Mouse (Mus musculus) bone marrow macrophage, adult 2 months (primary cell): Measurements from ENCODE around the gene Lactbl1. TPM values are rescaled to one million over a fixed set of nuclear protein-coding genes. Genes with fewer than 3 reads are reported as not detected.
A peak's percentile ranks its signal among the peaks of the same experiment; 100 is the strongest.

Experiments
- H3K27ac ChIP-seq: 2 replicates; pipeline ENCODE4 v1.5.1; 2012; ENCODE audit warnings: low read depth, low read length; ENCODE audit not compliant: insufficient read depth
- H3K4me1 ChIP-seq: 2 replicates; pipeline ENCODE4 v1.6.1; 2012; ENCODE audit warnings: low read length; ENCODE audit not compliant: control insufficient read depth, insufficient read depth
- H3K4me3 ChIP-seq: 2 replicates; pipeline ENCODE4 v1.5.1; 2012; ENCODE audit warnings: mild to moderate bottlenecking, low read length, moderate library complexity; ENCODE audit not compliant: insufficient read depth
- CTCF ChIP-seq: IDR thresholded peaks from 2 replicates; pipeline ENCODE4 v1.5.1; 2012; ENCODE audit warnings: low read depth, mild to moderate bottlenecking, low read length, moderate library complexity
- POLR2A ChIP-seq: IDR thresholded peaks from 2 replicates; pipeline ENCODE4 v1.6.1; 2012; ENCODE audit warnings: mild to moderate bottlenecking, low read depth, low read length, borderline replicate concordance
- polyA plus RNA-seq: library from polyadenylated mRNA; stranded (reverse); fragments of >200 nt; gene quantifications from 2 replicates; pipeline ENCODE4 v1.2.4, GENCODE M21; 2012; ENCODE audit not compliant: missing spikeins, insufficient read depth, insufficient read length

Lactbl1 gene
- polyA plus RNA-seq, 1 experiment: not detected

DNA sequence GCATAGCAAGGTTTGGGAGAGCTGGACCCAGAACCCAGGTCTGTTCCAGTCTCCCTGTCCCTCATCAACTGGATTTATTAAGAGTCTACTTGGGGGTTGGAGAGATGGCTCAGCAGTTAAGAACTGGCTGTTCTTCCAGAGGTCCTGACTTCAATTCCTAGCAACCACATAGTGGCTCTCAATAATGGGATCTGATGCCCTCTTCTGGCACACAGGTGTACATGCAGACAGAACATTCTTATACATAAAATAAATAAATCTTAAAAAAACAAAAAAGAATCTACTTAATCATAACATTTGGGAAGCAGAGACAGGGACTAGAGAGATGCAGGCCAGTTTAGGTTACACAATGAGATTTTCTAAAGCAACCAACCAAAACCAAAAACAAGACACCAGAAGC, 13.6 kb downstream of the Lactbl1 start:
- no peaks in the 10 kb centered on the region for H3K4me1 ChIP-seq
- no peak overlapping the region for H3K4me3 ChIP-seq
- TF ChIP-seq CTCF (no peak), POLR2A (no peak)
- no peak overlapping the region for H3K27ac ChIP-seq

- H3K4me3 ChIP-seq: no peak overlapping the region
- H3K27ac ChIP-seq: no peak overlapping the region
- no peaks in the 10 kb centered on the region for H3K4me1 ChIP-seq
- TF ChIP-seq POLR2A: no peak
- TF ChIP-seq CTCF: no peak
Measured at GRCm38 (mm10) chr4:136636511-136636910, 14.1 kb downstream of the Lactbl1 start.

DNA sequence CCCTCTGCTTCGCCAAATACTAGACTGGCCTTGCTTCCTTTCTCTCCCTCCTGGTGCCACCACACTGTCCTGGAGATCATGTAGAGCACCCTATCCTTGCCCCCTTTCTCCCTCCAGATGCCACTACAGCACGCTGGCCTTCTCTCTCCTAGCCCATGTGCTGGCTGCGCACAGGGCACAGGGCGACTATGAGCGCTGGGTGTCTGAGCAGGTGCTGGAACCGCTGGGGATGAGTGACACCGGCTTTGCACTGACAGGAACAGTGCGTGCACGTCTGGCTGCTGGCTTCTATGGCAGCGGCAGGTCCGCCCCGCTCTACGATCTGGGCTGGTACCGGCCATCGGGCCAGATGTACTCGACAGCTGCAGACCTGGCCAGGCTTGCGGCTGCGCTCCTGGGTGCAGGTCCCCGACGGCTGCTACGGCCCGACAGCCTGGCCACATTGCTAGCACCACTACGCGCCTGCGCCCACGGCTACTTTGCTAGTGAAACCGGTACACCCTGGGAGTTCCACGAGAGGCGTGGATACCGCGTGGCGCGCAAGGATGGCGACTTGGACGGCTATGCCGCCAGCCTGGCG, 14.7 kb downstream of the Lactbl1 start:
- H3K4me1 ChIP-seq: no peaks in the 10 kb centered on the region
- H3K4me3 ChIP-seq: no peak overlapping the region
- no peak overlapping the region for H3K27ac ChIP-seq
- TF ChIP-seq CTCF (no peak), POLR2A (no peak)

GRCm38 (mm10) chr4:136637563-136638229, 15.3 kb downstream of the Lactbl1 start:
- H3K27ac ChIP-seq: no peak overlapping the region

GRCm38 (mm10) chr4:136638230-136638750, 15.9 kb downstream of the Lactbl1 start:
- H3K4me1 ChIP-seq: no peaks in the 10 kb centered on the region
- no peak overlapping the region for H3K27ac ChIP-seq
- no peak overlapping the region for H3K4me3 ChIP-seq
- TF ChIP-seq POLR2A (no peak), CTCF (no peak)

More at GRCm38 (mm10) chr4:136637563-136638229, 15.3 kb downstream of the Lactbl1 start:
- peak overlapping the region; percentile 26 for H3K4me3 ChIP-seq
- H3K4me1 ChIP-seq: no peaks in the 10 kb centered on the region
- TF ChIP-seq CTCF (no peak), POLR2A (no peak)

DNA sequence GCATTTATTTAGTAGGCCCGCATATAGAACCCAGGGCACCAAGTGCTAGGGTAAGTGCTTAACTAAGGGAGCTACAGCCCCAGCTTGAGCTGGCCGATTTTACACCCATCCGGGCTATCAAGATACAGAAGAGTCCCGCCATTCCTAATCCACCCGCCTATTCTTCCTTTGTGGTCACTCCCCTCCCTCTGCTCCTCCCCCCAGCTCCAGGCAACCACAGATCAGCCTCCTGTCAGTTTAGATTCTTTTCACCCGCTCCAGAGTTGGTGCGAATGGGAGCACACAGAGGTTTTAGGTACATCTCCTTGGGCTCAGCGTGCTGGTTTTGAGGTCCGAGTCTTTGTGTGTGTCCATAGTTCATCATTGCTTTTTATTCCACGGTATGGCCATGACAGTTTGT, 16.5 kb downstream of the Lactbl1 start:
- H3K4me1 ChIP-seq: no peaks in the 10 kb centered on the region
- H3K4me3 ChIP-seq: no peak overlapping the region
- H3K27ac ChIP-seq: no peak overlapping the region
- TF ChIP-seq POLR2A (no peak), CTCF (no peak)

- Histone ChIP-seq H3K4me1 (no peaks in the 10 kb centered on the region), H3K27ac (no peak overlapping the region), H3K4me3 (no peak overlapping the region)
- no peak for TF ChIP-seq POLR2A
- TF ChIP-seq CTCF: peak; percentile 79
Measured at GRCm38 (mm10) chr4:136648922-136649479, 26.6 kb downstream of the Lactbl1 start.

DNA sequence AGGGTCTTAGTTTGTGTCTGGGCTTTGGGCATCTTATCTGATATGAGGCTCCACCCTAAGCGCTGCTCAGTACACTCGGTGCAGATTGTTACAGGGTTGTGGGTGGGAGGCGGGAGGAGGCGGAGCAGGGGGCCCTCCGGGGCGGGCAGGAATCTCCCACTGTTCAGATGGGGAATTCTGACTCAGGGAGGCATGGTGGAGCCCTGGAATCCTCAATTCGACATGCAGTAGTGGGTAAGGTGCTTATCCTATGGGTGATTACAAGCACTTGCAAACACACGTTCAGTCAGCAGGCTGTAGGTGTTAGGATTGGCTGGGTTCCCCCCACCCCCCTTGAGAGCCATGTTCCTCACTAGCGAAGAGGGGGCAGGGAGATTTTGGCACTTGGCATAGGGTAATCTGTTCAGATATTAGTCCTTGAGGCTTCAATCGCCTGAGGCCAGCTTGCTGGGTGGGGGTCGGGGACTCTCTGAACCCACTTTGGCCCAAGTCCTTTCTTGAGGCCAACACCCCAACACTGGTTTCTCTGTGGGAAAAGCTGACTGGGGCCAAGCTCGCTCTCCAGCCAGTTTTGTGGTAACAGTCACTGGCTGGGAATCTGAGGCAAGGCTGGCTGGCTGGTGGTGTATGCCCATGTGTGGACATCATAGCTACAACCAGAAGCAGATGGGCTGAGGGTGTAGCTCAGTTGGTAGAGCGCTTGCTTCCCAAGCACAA, 27.2 kb downstream of the Lactbl1 start:
- TF ChIP-seq POLR2A (no peak), CTCF (no peak)
- H3K4me1 ChIP-seq: no peaks in the 10 kb centered on the region
- no peak overlapping the region for H3K4me3 ChIP-seq

GRCm38 (mm10) chr4:136650261-136650660, 27.8 kb downstream of the Lactbl1 start:
- Histone ChIP-seq H3K4me1 (no peaks in the 10 kb centered on the region), H3K27ac (no peak overlapping the region), H3K4me3 (no peak overlapping the region)
- TF ChIP-seq CTCF: no peak

More for the DNA sequence above, 27.2 kb downstream of the Lactbl1 start:
- H3K27ac ChIP-seq: no peak overlapping the region

GRCm38 (mm10) chr4:136651357-136651811, 29.0 kb downstream of the Lactbl1 start:
- Histone ChIP-seq H3K4me1 (no peaks in the 10 kb centered on the region), H3K27ac (no peak overlapping the region), H3K4me3 (no peak overlapping the region)
- TF ChIP-seq CTCF (peak; percentile 82), POLR2A (no peak)
